Mouse (Mus musculus) bone marrow, adult 2 months (tissue): ENCODE measurements around the gene Umad1.

Experiments used
- CTCF ChIP-seq: fragments of 200-500 bp; IDR thresholded peaks from 2 replicates; pipeline ENCODE4 v1.5.1; 2011; ENCODE audit warnings: low read length, control low read depth; ENCODE audit not compliant: control insufficient read depth, insufficient read depth
- POLR2A ChIP-seq: fragments of 200-500 bp; IDR thresholded peaks from 2 replicates; pipeline ENCODE4 v1.6.1; 2011; ENCODE audit warnings: low read depth, mild to moderate bottlenecking, control low read depth, low read length, borderline replicate concordance; ENCODE audit not compliant: control insufficient read depth

- TF ChIP-seq CTCF (no peak), POLR2A (no peak)
These were observed 245.6 kb downstream of the Umad1 start for GRCm38 (mm10) chr6:8504521-8505228.
